Mouse (Mus musculus): ENCODE results near the gene Prrg2. TPM values are rescaled to one million over a fixed set of nuclear protein-coding genes. Genes with fewer than 3 reads are reported as not detected.
A peak's percentile ranks its signal among the peaks of the same experiment; 100 is the strongest.
"Not testable (repeated sequence)": the region's sequence is repeated elsewhere in the genome, so short reads cannot be mapped to it uniquely, and the experiment has no call there.

The Prrg2 gene
- 15.0 and 16.8 TPM in 2 replicates for polyA plus RNA-seq (2016; fragmentation: Nextera tagmentation; extraction: Ambion mirVana)

GRCm38 (mm10) chr7:45062239-45062835 lies at the start of gene Prrg2, which contains the start of gene Nosip:
Prrg2 (minus strand) TSS chr7:45062677.
Nosip (plus strand) TSS chr7:45062429.
- Histone ChIP-seq H3K27me3 (ENCODE audit: insufficient read depth, poor library complexity, severe bottlenecking) (no peaks in the 10 kb centered on the region), H3K4me1 (peaks cover 30% of the 10 kb centered on the region), H3K4me3 (peak within 1 kb of the TSS; percentile 66), H3K9me3 (no peaks in the 10 kb centered on the region), H3K36me3 (peaks cover 2% of the 10 kb centered on the region; the same call in 1 of the 2 replicates), H3K27ac (peak within 1 kb of the TSS; percentile 89)
- under 1% methylated on average over 31 of the region's 31 CpGs for WGBS
- DNase-seq (ENCODE audit: low spot score), result peak; percentile 98

- H3K4me1 ChIP-seq, result peaks cover 23% of the 10 kb centered on the region
- DNase-seq (ENCODE audit: low spot score), result no peak
- H3K36me3 ChIP-seq, result no peaks in the 10 kb centered on the region
- no peaks in the 10 kb centered on the region for H3K9me3 ChIP-seq
- no peaks in the 10 kb centered on the region for H3K27me3 ChIP-seq (ENCODE audit: insufficient read depth, poor library complexity, severe bottlenecking)
- no peak overlapping the region for H3K4me3 ChIP-seq
- WGBS, result 70% methylated on average over 2 of the region's 2 CpGs
- H3K27ac ChIP-seq, result no peak overlapping the region
Measured at GRCm38 (mm10) chr7:45111940-45112339, 49.5 kb upstream of the Prrg2 start.

GRCm38 (mm10) chr7:45110089-45110488 lies 47.6 kb upstream of the Prrg2 start:
- H3K9me3 ChIP-seq; H3K4me3 ChIP-seq; H3K27ac ChIP-seq; DNase-seq (ENCODE audit: low spot score); H3K27me3 ChIP-seq (ENCODE audit: insufficient read depth, poor library complexity, severe bottlenecking); H3K36me3 ChIP-seq: not testable (repeated sequence)
- WGBS, result 81% methylated on average over 4 of the region's 4 CpGs
- H3K4me1 ChIP-seq, result peaks cover 16% of the 10 kb centered on the region

- 49% methylated on average over 5 of the region's 5 CpGs for WGBS
- no peak for DNase-seq (ENCODE audit: low spot score)
- Histone ChIP-seq H3K36me3 (no peaks in the 10 kb centered on the region), H3K4me1 (peaks cover 20% of the 10 kb centered on the region), H3K9me3 (no peaks in the 10 kb centered on the region), H3K27me3 (ENCODE audit: insufficient read depth, poor library complexity, severe bottlenecking) (no peaks in the 10 kb centered on the region), H3K4me3 (no peak overlapping the region), H3K27ac (no peak overlapping the region)
Measured at GRCm38 (mm10) chr7:45107052-45107645, 44.7 kb upstream of the Prrg2 start.

- no peaks in the 10 kb centered on the region for H3K27me3 ChIP-seq (ENCODE audit: insufficient read depth, poor library complexity, severe bottlenecking)
- H3K4me1 ChIP-seq, result peaks cover 20% of the 10 kb centered on the region
- H3K9me3 ChIP-seq, result no peaks in the 10 kb centered on the region
- no peak overlapping the region for H3K4me3 ChIP-seq
- no peak overlapping the region for H3K27ac ChIP-seq
- DNase-seq (ENCODE audit: low spot score), result no peak
- H3K36me3 ChIP-seq, result no peaks in the 10 kb centered on the region
- 67% methylated on average over 6 of the region's 6 CpGs for WGBS
Measured at GRCm38 (mm10) chr7:45106441-45106840, 44.0 kb upstream of the Prrg2 start.

GRCm38 (mm10) chr7:45105491-45105890 lies 43.0 kb upstream of the Prrg2 start:
- WGBS, result 79% methylated on average over 8 of the region's 8 CpGs
- no peaks in the 10 kb centered on the region for H3K9me3 ChIP-seq
- H3K4me3 ChIP-seq, result no peak overlapping the region
- peaks cover 20% of the 10 kb centered on the region for H3K4me1 ChIP-seq
- no peak overlapping the region for H3K27ac ChIP-seq
- DNase-seq (ENCODE audit: low spot score), result no peak
- no peaks in the 10 kb centered on the region for H3K27me3 ChIP-seq (ENCODE audit: insufficient read depth, poor library complexity, severe bottlenecking)
- no peaks in the 10 kb centered on the region for H3K36me3 ChIP-seq

- 71% methylated on average over 5 of the region's 5 CpGs for WGBS
- Histone ChIP-seq H3K27me3 (ENCODE audit: insufficient read depth, poor library complexity, severe bottlenecking) (no peaks in the 10 kb centered on the region), H3K27ac (no peak overlapping the region), H3K4me3 (no peak overlapping the region), H3K9me3 (no peaks in the 10 kb centered on the region), H3K36me3 (no peaks in the 10 kb centered on the region), H3K4me1 (peaks cover 20% of the 10 kb centered on the region)
- DNase-seq (ENCODE audit: low spot score), result no peak
Measured at GRCm38 (mm10) chr7:45104941-45105340, 42.5 kb upstream of the Prrg2 start.

GRCm38 (mm10) chr7:45103652-45104180 lies 41.2 kb upstream of the Prrg2 start, which contains the start of gene Fcgrt:
Fcgrt (minus strand) TSS chr7:45103851.
- Histone ChIP-seq H3K36me3 (no peaks in the 10 kb centered on the region), H3K27me3 (ENCODE audit: insufficient read depth, poor library complexity, severe bottlenecking) (no peaks in the 10 kb centered on the region), H3K4me1 (peaks cover 20% of the 10 kb centered on the region), H3K9me3 (no peaks in the 10 kb centered on the region), H3K27ac (peak within 1 kb of the TSS; percentile 69), H3K4me3 (0 out of 2 replicates have a peak within 1 kb of the TSS, but pooled peaks have one; percentile 19)
- no peak for DNase-seq (ENCODE audit: low spot score)
- 60% methylated on average over 7 of the region's 7 CpGs for WGBS

- H3K4me1 ChIP-seq, result peaks cover 20% of the 10 kb centered on the region
Measured at GRCm38 (mm10) chr7:45102940-45103585, 40.6 kb upstream of the Prrg2 start.

GRCm38 (mm10) chr7:45102441-45102840 lies 40.0 kb upstream of the Prrg2 start:
- Histone ChIP-seq H3K27ac (no peak overlapping the region), H3K9me3 (no peaks in the 10 kb centered on the region), H3K4me3 (no peak overlapping the region), H3K36me3 (no peaks in the 10 kb centered on the region), H3K4me1 (peaks cover 20% of the 10 kb centered on the region), H3K27me3 (ENCODE audit: insufficient read depth, poor library complexity, severe bottlenecking) (no peaks in the 10 kb centered on the region)
- 81% methylated on average over 11 of the region's 11 CpGs for WGBS
- no peak for DNase-seq (ENCODE audit: low spot score)

More at GRCm38 (mm10) chr7:45102940-45103585, 40.6 kb upstream of the Prrg2 start:
- peak overlapping the region; percentile 69 for H3K27ac ChIP-seq
- no peaks in the 10 kb centered on the region for H3K36me3 ChIP-seq
- 0 out of 2 replicates have a peak overlapping the region, but pooled peaks have one; percentile 19 for H3K4me3 ChIP-seq
- H3K27me3 ChIP-seq (ENCODE audit: insufficient read depth, poor library complexity, severe bottlenecking), result no peaks in the 10 kb centered on the region
- WGBS, result 82% methylated on average over 9 of the region's 9 CpGs
- DNase-seq (ENCODE audit: low spot score), result no peak
- H3K9me3 ChIP-seq, result no peaks in the 10 kb centered on the region

- H3K4me3 ChIP-seq, result no peak overlapping the region
- DNase-seq (ENCODE audit: low spot score), result no peak
- 92% methylated on average over 6 of the region's 6 CpGs for WGBS
- H3K9me3 ChIP-seq, result no peaks in the 10 kb centered on the region
- peaks cover 23% of the 10 kb centered on the region for H3K4me1 ChIP-seq
- H3K27me3 ChIP-seq (ENCODE audit: insufficient read depth, poor library complexity, severe bottlenecking), result no peaks in the 10 kb centered on the region
- no peaks in the 10 kb centered on the region for H3K36me3 ChIP-seq
- no peak overlapping the region for H3K27ac ChIP-seq
Measured at GRCm38 (mm10) chr7:45100046-45100445, 37.6 kb upstream of the Prrg2 start.

- no peaks in the 10 kb centered on the region for H3K36me3 ChIP-seq
- H3K27ac ChIP-seq, result no peak overlapping the region
- H3K4me1 ChIP-seq, result peaks cover 21% of the 10 kb centered on the region
- DNase-seq (ENCODE audit: low spot score), result no peak
- H3K9me3 ChIP-seq, result no peaks in the 10 kb centered on the region
- 81% methylated on average over 8 of the region's 8 CpGs for whole genome bisulfite sequencing
- no peaks in the 10 kb centered on the region for H3K27me3 ChIP-seq (ENCODE audit: insufficient read depth, poor library complexity, severe bottlenecking)
- H3K4me3 ChIP-seq, result no peak overlapping the region
Measured at GRCm38 (mm10) chr7:45098541-45099240, 36.2 kb upstream of the Prrg2 start.

Data from heart, embryonic 10.5 days (tissue).